Mouse (Mus musculus) lung, embryonic 14.5 days (tissue): ENCODE results near the gene Wbp1. TPM values are rescaled to one million over a fixed set of nuclear protein-coding genes. Genes with fewer than 3 reads are reported as not detected.

Experiments
- ATAC-seq: fragments of 200-750 bp; cut with Nextera tagmentation; 2 replicates; pipeline ENCODE4 v1.8.0; 2017; ENCODE audit warnings: mild to moderate bottlenecking, moderate TSS enrichment, moderate library complexity; ENCODE audit not compliant: insufficient read depth
- DNase-seq: peaks from one replicate; pipeline ENCODE4 v3.0.0-alpha.2; 2015
- H3K27ac ChIP-seq: fragments of 300-500 bp; sonication (generic); 2 replicates; pipeline ENCODE4 v1.5.1; 2014; ENCODE audit warnings: low read depth, mild to moderate bottlenecking, moderate library complexity
- H3K27me3 ChIP-seq: fragments of 300-500 bp; sonication (generic); 2 replicates; pipeline ENCODE4 v1.6.1; 2014; ENCODE audit warnings: low read length, control low read depth; ENCODE audit not compliant: insufficient read depth
- H3K36me3 ChIP-seq: fragments of 300-500 bp; sonication (generic); 2 replicates; pipeline ENCODE4 v1.6.1; 2014; ENCODE audit warnings: control low read depth; ENCODE audit not compliant: insufficient read depth
- H3K4me1 ChIP-seq: fragments of 300-500 bp; sonication (generic); 2 replicates; pipeline ENCODE4 v1.6.1; 2014; ENCODE audit warnings: antibody characterized with exemption, control low read depth; ENCODE audit not compliant: insufficient read depth
- H3K4me2 ChIP-seq: fragments of 300-500 bp; sonication (generic); 2 replicates; pipeline ENCODE4 v1.6.1; 2014; ENCODE audit warnings: mild to moderate bottlenecking
- H3K4me3 ChIP-seq: fragments of 300-500 bp; sonication (generic); 2 replicates; pipeline ENCODE4 v1.5.1; 2014; ENCODE audit warnings: low read depth, low read length
- H3K9ac ChIP-seq: fragments of 300-500 bp; sonication (generic); 2 replicates; pipeline ENCODE4 v1.6.1; 2014
- H3K9me3 ChIP-seq: fragments of 300-500 bp; sonication (generic); 2 replicates; pipeline ENCODE4 v1.6.1; 2016; ENCODE audit warnings: low read depth, low read length, control low read depth
- CTCF ChIP-seq: IDR thresholded peaks from 2 replicates; pipeline ENCODE4 v1.5.1; 2016; ENCODE audit warnings: antibody characterized with exemption, low read depth
- WGBS: fragments of 180-500 bp; shearing (Covaris S2); extraction: QIAGEN DNeasy Blood & Tissue Kit; methylation state at CpG from one replicate; pipeline ENCODE4 v1.1.7; 2014; 5-methylcytosine and 5-hydroxymethylcytosine counted together
- polyA plus RNA-seq: library from polyadenylated mRNA; unstranded; fragments of >200 nt; fragmentation: Nextera tagmentation; extraction: Ambion mirVana; gene quantifications from 2 replicates; pipeline ENCODE4 v1.2.1, GENCODE M21; 2014

Gene Wbp1
- 86.0 and 91.5 TPM in 2 replicates for polyA plus RNA-seq

DNA sequence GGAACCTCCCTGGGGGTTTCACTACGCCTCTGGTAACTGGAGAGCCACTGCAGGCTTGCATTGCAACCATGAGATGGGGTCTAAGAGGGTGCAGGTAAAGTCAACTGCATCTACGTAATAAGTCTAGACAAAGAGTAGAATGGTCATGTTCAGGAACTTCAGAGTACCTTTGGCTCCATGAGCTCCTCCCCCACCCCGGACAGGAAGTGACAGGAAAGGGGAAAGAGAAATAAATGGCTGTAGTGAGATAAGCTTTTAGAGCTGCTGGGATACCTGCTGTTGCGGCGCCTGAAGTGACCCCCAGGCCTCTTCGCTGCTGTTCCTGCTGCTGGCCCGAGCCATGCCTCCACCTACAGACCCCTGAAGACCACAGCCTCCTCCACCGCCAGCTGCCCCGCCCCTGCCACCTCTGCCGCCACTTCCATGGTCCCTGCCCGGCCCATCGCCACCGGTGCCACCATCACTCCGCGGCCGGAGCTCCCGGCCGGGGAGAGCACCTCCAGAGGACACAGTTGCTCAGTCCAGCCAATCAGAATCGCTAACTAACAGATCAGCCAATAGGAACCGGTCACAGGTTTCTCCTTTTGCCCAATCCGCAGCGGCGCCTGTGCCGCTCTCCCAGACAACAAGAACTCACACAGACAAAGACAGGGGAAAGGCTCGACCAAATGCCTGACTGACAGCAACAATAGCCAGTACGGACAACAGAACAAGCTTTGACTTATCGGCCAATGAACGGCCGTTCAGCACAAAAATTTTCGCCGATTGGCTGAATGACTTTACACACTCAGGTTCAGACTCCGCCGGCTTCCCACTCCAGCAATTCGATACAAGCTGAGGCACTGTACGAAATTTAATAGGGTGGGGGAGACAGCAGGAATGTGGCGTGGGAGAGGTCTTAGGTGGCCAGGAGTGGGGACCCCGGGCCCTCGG lies at the start of gene Wbp1:
Gene Wbp1, minus strand, starts transcription at position 630 of the 933 bp plus-strand sequence.
- Histone ChIP-seq H3K4me2 (peak within 1 kb of the TSS; percentile 98), H3K4me3 (peak within 1 kb of the TSS; percentile 79), H3K27ac (peak within 1 kb of the TSS; percentile 98), H3K9me3 (no peaks in the 10 kb centered on the region), H3K9ac (peak within 1 kb of the TSS; percentile 88), H3K27me3 (no peaks in the 10 kb centered on the region), H3K4me1 (peaks cover 18% of the 10 kb centered on the region), H3K36me3 (peaks cover 34% of the 10 kb centered on the region)
- WGBS = under 1% methylated on average over 38 of the region's 38 CpGs
- peak; percentile 92 for ATAC-seq
- TF ChIP-seq CTCF = no peak
- DNase-seq = peak; percentile 98

GRCm38 (mm10) chr6:83171063-83171462 lies 49.7 kb upstream of the Wbp1 start:
- ATAC-seq = no peak
- Histone ChIP-seq H3K4me1 (peaks cover 10% of the 10 kb centered on the region), H3K9me3 (no peaks in the 10 kb centered on the region), H3K4me2 (no peak overlapping the region), H3K36me3 (0 out of 2 replicates have a peak, but pooled peaks cover 3% of the 10 kb centered on the region), H3K27me3 (no peaks in the 10 kb centered on the region), H3K4me3 (no peak overlapping the region), H3K27ac (no peak overlapping the region), H3K9ac (no peak overlapping the region)
- 70% methylated on average over 5 of the region's 5 CpGs for WGBS
- no peak for DNase-seq
- TF ChIP-seq CTCF = no peak

- no peak for DNase-seq
- peaks cover 14% of the 10 kb centered on the region for H3K4me1 ChIP-seq
- no peak overlapping the region for H3K4me2 ChIP-seq
- H3K27ac ChIP-seq = no peak overlapping the region
- H3K27me3 ChIP-seq = no peaks in the 10 kb centered on the region
- no peak for TF ChIP-seq CTCF
- H3K9ac ChIP-seq = no peak overlapping the region
- no peak overlapping the region for H3K4me3 ChIP-seq
- H3K9me3 ChIP-seq = no peaks in the 10 kb centered on the region
- no peak for ATAC-seq
- 0 out of 2 replicates have a peak, but pooled peaks cover 3% of the 10 kb centered on the region for H3K36me3 ChIP-seq
- 62% methylated on average over 5 of the region's 5 CpGs for WGBS
Observed at GRCm38 (mm10) chr6:83169872-83170271, 48.5 kb upstream of the Wbp1 start.

DNA sequence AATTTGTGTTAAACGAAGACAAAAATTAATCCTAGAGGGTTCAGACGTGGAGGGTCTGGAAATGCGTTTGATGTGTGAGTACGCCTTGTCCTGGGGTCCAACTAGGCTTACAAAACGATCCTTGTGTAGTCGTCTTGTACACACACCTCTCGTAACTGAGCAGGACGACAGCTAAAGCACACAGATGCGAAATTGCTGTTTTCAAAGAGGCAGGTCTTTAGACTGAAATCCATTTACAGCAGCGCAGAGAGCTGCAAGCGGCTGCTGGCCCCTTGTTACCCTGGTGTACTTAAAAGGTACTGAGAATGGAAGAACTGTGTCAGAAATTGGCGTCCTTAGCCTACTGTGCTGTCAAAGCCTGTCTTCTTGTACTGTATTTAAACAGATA lies 44.9 kb upstream of the Wbp1 start:
- ATAC-seq (no peak), DNase-seq (peak; percentile 35)
- no peaks in the 10 kb centered on the region for H3K9me3 ChIP-seq
- H3K36me3 ChIP-seq = no peaks in the 10 kb centered on the region
- WGBS = under 1% methylated on average over 12 of the region's 12 CpGs
- H3K27me3 ChIP-seq = peaks cover 20% of the 10 kb centered on the region
- H3K4me2 ChIP-seq = peak overlapping the region; percentile 94
- H3K9ac ChIP-seq = peak overlapping the region; percentile 85
- 0 out of 2 replicates have a peak overlapping the region, but pooled peaks have one; percentile 33 for H3K27ac ChIP-seq
- TF ChIP-seq CTCF = peak; percentile 28
- H3K4me1 ChIP-seq = peaks cover 20% of the 10 kb centered on the region
- peak overlapping the region; percentile 89 for H3K4me3 ChIP-seq

DNA sequence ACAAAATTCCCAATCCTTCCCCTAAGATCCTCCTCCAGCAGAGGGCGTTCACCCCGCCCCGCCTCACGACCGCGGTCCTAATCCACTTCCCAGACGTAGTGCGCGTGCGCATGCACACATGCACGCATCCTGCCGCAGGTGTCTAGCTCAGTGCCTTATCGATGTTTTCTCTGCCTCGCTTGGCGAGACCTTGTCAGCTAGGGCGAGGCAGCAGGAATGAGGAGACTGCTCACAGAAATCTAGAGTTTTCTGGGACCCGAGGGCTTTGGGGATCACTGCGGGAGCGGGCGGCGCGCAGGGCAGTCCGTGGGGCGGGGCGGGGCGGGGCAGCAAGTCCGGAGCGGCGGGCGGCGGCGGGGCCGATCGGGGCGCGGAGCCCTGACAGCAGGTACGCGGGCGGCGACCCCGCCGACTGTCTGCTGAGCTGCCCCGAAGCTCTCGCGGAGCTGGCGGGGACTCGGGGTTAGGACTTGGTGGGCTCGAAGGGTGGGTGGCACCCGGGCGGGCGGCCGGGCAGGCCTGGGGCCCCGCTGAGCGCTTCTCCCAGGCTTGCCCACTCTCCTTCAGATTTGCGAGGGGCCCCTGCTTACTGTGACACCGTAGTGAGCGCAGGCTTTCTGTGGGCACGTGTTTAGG lies 44.4 kb upstream of the Wbp1 start, which contains the start of gene Dctn1:
Gene Dctn1, plus strand, starts transcription at position 314 of the 636 bp plus-strand sequence.
- peak within 1 kb of the TSS; percentile 85 for H3K9ac ChIP-seq
- peak within 1 kb of the TSS; percentile 94 for H3K4me2 ChIP-seq
- H3K27ac ChIP-seq = peak within 1 kb of the TSS; percentile 72
- H3K9me3 ChIP-seq = no peaks in the 10 kb centered on the region
- DNase-seq (peak; percentile 98), ATAC-seq (peak; percentile 84)
- no peaks in the 10 kb centered on the region for H3K36me3 ChIP-seq
- TF ChIP-seq CTCF = peak; percentile 91
- H3K4me1 ChIP-seq = peaks cover 20% of the 10 kb centered on the region
- H3K4me3 ChIP-seq = peak within 1 kb of the TSS; percentile 89
- WGBS = 0% methylated on average over 58 of the region's 58 CpGs
- H3K27me3 ChIP-seq = peaks cover 25% of the 10 kb centered on the region

DNA sequence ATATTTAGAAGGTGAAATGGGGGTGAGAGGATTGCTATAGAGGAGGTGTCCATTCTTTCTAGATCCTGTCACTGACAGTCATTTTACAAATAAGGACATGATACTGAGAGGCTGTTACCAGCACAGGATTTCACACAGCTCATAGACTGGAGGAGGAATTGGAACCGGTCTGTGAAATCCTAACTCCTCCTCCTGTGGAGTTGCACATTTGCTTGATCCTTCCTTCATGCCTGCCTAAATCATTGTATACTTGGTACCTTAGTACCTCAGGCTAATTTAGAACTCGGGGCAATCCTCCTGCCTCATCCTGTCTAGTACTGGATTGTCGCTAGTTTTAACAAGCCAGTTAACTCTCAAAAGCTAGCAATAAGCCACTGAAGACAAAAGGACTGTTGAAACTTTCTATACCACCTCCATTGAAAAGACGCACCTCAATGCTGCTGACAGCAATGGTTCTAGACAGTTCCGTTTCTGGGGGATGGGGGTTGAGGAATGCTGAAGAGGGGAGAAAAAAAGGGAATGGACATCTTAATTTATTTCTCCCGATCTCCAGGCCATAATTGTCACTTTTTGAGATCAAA lies 43.8 kb upstream of the Wbp1 start:
- 3% methylated on average over 6 of the region's 6 CpGs for WGBS
- Histone ChIP-seq H3K27me3 (peaks cover 28% of the 10 kb centered on the region), H3K36me3 (no peaks in the 10 kb centered on the region), H3K4me3 (peak overlapping the region; percentile 89), H3K9me3 (no peaks in the 10 kb centered on the region), H3K9ac (peak overlapping the region; percentile 85), H3K27ac (peak overlapping the region; percentile 72), H3K4me1 (peaks cover 20% of the 10 kb centered on the region), H3K4me2 (peak overlapping the region; percentile 94)
- ATAC-seq = peak; percentile 7; the same call in 1 of the 2 replicates
- TF ChIP-seq CTCF = no peak
- peak; percentile 10 for DNase-seq

DNA sequence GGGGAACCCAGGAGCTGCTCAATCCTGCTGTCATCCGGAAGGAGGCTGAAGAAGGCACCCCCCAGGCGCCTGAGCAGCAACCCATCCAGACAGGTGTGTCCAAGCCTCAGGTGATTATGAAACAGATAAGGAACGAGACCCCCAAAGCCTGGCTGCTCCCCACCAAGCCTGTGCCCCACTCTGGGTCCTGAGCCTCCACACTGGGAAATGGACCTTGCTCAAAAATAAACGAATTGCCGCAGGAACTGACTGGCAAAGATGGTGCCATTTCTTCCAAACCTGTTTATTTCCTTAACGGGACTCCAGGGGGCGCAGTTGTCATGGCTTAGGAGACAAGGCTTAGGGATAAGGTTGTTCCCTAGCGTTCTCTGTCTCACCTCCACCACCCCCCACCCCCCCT lies 41.3 kb upstream of the Wbp1 start:
- H3K4me3 ChIP-seq = peak overlapping the region; percentile 40
- WGBS = under 1% methylated on average over 8 of the region's 8 CpGs
- peak overlapping the region; percentile 82 for H3K4me2 ChIP-seq
- peaks cover 28% of the 10 kb centered on the region for H3K27me3 ChIP-seq
- H3K9me3 ChIP-seq = no peaks in the 10 kb centered on the region
- DNase-seq (peak; percentile 81), ATAC-seq (no peak)
- H3K27ac ChIP-seq = no peak overlapping the region
- peak overlapping the region; percentile 44; the same call in 1 of the 2 replicates for H3K9ac ChIP-seq
- no peaks in the 10 kb centered on the region for H3K36me3 ChIP-seq
- peak; percentile 84 for TF ChIP-seq CTCF
- peaks cover 20% of the 10 kb centered on the region for H3K4me1 ChIP-seq
